Mouse (Mus musculus) cortical plate, adult 2 months (tissue): ENCODE measurements around the gene Skint8.

Source experiments
- CTCF ChIP-seq: fragments of 200-500 bp; IDR thresholded peaks from 2 replicates; pipeline ENCODE4 v1.5.1; 2011; ENCODE audit warnings: mild to moderate bottlenecking, control low read depth, low read length; ENCODE audit not compliant: insufficient read depth; ENCODE audit errors: extremely low read depth
- POLR2A ChIP-seq: fragments of 200-500 bp; IDR thresholded peaks from 2 replicates; pipeline ENCODE4 v1.6.1; 2011; ENCODE audit warnings: mild to moderate bottlenecking, low read length, control low read depth; ENCODE audit not compliant: insufficient read depth; ENCODE audit errors: extremely low read depth

GRCm38 (mm10) chr4:111902775-111903174 is 16.4 kb upstream of the Skint8 start, which contains the start of gene Slc5a9:
- no peak for TF ChIP-seq CTCF
- no peak for TF ChIP-seq POLR2A
